Mouse (Mus musculus) lung, postnatal 4 days (tissue): ENCODE data around the gene Atad5.
A peak's percentile ranks its signal among the peaks of the same experiment; 100 is the strongest.
"Not testable (repeated sequence)": the region's sequence is repeated elsewhere in the genome, so short reads cannot be mapped to it uniquely, and the experiment has no call there.

ENCODE experiments used
- DNase-seq, 2 experiments: peaks; one replicate each; pipeline ENCODE4 v3.0.0; 2021

The Atad5 gene

DNA sequence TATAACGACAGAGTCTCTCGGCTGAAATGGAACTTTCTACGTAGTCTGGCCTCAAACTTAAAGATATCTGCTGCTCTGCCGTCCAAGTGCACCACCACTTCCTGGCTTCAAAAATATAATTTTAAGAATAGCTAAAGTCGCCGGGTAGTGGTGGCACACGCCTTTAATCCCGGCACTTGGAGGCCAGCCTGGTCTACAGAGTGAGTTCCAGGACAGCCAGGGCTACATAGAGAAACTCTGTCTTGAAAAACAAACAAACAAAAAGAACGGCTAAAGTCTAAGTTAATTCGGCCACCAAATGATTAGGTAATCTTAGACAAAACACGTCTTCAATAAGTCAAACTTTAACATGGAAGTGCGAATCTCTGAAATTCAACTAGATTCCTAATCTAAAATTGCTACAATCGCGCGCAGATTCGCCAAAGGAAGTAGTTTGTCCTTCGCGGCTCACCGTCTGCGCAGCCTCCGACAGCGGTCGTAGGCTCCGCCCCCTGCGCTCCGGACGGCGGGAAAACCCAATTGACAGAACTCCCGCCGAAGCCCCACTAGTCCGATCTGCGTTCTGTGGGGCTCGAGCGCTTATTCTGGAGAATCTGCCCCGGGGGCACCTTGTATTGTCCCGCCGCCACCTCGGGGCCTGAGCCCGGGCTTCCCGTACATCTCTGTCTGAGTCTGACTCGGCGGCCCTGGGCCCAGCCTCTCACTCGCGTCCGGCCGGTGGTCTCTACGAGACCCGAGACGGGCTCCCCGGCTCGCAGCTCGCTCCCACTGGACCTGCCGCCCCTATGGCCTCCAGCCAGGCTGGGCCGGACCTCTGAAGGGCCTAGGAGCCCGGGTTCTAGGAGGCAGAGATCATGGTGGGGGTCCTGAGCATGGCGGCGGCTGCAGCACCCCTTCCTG, at the start of gene Atad5:
TSS of gene Atad5 (plus strand) at position 484 of the 900 bp plus-strand sequence.
- DNase-seq, result peak; percentile 91 to 94

GRCm38 (mm10) chr11:80042615-80043418, 46.4 kb upstream of the Atad5 start:
- DNase-seq, result peak; percentile 47 to 66

DNA sequence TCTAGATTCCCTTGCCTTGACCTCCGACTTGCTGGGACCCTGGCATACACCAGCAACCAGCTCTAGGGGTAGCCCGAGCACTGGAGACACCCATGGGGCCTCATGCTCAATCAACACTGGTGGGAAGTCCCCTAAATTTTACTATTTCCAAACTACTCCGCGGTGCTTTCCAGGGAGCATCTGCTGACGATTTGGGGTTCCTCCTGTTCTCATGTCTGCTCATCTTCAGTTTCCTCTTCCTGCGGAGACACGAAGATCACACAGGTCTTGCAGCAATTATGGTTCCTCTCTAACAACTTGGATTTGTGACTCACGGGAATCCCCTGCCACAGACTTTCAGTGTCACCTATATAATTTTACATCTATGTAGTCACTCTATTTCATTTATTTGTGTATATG, 45.8 kb upstream of the Atad5 start:
- no peak for DNase-seq

DNA sequence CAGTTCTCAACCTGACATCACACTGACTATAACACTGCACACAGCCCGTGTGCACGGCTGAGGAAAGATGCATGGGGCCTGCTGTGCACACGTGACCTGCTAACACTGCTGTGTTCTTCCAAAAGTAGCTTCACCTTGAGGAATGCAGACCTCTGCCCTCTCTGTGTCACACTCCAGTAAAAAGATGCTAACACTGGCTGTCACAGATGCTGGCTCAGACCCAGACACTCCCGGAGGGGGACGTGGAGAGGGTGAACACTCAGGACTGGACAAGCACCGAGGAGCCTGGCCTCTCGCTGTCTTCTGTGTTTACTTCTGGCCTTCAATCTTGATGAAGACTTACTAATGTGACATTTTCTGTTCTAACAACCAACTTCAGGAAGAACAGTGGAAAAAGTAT, 42.3 kb upstream of the Atad5 start:
- no peak for DNase-seq

DNA sequence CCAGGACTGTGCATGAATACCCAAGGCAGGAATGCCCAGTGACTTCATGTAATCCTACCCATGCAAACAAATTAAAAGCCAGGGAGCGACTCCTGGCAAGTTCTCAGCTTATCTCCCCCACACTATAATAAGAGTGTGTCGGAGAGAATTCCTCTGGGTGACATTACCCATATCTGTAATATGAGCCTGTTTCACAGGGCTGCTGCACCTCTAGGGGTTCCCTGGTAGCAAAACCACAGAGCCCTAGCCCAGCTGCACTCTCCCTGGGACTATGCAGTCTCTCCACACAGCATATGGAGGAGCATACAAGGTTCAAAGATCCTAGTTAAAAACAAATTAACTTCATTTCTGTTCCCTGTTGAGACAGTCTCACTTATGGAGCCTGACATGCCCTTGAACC, 39.1 kb upstream of the Atad5 start:
- DNase-seq, result no peak

- no peak for DNase-seq
These were observed 36.7 kb upstream of the Atad5 start for GRCm38 (mm10) chr11:80052456-80052855.

DNA sequence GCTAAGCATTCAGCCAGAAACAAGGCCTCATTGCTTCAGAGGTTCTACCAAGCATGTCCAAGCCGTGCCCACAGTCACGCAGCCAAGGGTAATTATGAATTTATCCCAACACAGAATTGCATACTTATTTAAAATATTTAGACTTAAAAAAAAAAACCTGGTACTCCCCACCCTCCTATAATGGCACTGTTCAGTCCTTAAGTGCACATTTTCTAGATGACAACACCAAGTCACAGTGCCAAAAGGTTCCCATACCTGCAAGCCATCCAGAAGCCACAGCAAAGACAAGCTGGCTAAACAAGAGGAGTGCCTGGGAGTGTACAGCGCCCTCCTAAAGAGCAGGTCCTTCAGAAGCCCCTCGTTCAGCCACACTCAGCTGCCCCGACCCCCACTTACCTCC, 36.0 kb upstream of the Atad5 start:
- peak in 1 of 2 experiments; percentile 41 for DNase-seq

DNA sequence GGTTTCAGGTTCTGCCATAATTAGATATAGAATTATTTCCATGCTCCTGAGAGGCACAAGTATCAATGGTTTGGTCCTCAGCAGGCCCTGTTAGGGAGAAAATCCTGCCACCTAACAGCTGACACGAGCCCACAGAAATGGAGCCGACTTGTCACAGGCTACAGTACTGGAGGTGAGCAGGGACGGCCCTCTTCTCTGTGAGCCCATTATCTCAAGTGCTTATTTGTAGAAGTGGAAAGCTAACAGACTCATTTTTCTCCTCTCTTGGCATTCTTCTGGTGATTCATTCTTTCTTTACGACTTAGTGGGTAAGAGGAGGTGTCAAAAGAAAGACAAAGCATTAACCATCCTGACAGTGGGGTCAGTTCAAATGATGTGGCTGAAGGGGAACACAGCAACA, 34.5 kb upstream of the Atad5 start:
- peak in 1 of 2 experiments; percentile 22 for DNase-seq

DNA sequence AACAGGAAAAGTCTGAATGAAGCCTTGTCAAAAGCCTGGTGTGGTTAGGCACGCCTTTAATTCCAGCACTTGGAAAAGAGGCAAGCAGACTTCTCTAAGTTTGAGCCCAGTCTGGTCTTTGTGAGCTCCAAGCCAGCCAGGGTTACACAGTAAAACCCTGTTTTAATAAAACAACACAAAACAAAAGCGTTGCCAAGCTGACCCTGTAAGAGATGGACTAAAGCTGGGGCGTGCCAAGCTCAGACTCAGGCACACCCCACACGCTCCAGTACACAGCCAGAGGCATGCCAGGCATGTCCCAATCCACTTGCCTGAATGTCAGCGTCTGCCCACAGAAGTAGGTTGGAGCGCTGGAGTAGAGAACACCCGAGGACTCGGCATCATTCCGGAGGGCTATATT, 33.1 kb upstream of the Atad5 start:
- peak; percentile 44 to 76 for DNase-seq

GRCm38 (mm10) chr11:80062159-80062558, 27.0 kb upstream of the Atad5 start:
- DNase-seq, result no peak

DNA sequence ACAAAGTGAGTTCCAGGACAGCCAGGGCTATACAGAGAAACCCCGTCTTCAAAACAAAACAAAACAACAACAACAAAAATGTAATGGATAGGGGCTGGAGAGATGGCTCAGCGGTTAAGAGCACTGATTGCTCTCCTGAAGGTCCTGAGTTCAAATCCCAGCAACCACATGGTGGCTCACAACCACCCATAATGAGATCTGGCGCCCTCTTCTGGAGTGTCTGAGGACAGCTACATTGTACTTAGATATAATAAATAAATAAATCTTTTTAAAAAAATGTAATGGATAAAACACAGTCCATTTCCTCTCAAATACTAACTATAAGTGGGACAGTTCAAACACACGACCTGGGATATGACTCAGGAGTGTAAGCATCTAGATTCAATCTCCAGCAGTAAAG, 22.8 kb upstream of the Atad5 start:
- not testable (repeated sequence) for DNase-seq

DNA sequence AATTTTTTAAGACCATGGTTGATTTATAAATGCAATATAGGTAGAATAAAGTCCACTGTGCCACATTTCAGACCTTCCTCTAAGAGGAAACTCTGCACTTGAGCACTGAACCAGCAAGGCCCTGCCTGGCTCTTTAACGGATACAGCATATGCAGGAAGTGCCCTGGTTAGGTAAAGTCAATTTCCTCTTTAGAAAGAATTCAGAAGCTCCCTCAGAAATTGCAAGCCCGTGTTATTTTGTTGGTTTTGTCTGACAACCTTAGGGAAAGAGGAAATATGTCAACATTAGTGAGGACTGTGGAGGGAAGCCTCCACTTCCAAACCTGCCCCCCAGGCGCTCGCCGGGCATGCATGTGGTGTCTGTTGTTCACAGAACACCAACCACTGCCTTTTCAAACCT, 21.6 kb upstream of the Atad5 start:
- DNase-seq, result no peak

- DNase-seq, result no peak
These were observed 19.4 kb upstream of the Atad5 start for GRCm38 (mm10) chr11:80069815-80070214.

- DNase-seq, result no peak
These were observed 18.2 kb upstream of the Atad5 start for GRCm38 (mm10) chr11:80071039-80071438.

DNA sequence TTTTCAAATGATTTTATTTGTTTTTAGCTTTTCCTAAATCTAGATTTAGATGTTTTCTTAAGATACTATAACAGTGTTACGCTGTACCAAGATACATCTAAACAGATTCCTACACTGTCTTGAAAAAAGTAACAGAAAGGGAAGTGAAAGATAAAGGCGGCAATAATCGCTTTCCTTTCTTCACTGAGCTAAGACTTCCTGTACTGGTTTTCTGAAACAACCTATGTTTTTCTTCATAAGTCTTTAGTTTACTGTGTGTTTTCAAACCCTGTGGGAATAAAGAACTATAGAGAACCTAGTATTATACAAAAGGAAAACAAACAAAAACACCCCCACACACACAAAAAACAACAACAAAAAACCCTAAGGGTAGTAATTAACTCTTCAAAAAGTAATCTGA, 16.8 kb upstream of the Atad5 start:
- no peak for DNase-seq

DNA sequence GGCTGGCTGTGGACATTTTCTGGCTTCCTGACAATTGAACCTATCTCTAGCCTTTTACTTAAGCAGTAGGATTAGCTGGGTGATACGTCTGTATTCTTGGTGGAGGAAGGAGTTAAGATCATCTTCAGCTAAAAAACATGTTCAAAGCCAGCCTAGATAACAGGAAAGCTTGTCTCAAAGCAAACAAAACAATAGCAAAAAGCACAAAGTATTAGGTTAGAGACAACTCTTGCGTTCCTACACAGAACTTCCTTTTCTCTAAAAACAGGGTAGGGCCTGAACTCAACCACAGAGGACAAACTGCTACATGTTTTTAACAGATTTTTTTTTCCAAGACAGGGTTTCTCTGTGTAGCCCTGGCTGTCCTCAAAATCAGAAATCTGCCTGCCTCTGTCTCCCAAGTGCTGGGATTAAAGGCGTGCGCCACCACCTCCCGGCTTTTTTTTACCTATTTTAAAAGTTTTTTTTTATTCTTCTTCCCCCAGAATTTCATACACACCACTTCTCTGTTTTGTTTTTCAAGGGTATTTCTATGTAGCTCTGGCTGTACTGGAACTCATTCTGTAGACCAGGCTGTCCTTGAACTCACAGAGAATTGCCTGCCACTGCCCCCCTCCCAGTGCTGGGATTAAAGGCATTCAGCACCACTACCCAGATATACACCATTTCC, 13.5 kb upstream of the Atad5 start:
- no peak for DNase-seq

DNA sequence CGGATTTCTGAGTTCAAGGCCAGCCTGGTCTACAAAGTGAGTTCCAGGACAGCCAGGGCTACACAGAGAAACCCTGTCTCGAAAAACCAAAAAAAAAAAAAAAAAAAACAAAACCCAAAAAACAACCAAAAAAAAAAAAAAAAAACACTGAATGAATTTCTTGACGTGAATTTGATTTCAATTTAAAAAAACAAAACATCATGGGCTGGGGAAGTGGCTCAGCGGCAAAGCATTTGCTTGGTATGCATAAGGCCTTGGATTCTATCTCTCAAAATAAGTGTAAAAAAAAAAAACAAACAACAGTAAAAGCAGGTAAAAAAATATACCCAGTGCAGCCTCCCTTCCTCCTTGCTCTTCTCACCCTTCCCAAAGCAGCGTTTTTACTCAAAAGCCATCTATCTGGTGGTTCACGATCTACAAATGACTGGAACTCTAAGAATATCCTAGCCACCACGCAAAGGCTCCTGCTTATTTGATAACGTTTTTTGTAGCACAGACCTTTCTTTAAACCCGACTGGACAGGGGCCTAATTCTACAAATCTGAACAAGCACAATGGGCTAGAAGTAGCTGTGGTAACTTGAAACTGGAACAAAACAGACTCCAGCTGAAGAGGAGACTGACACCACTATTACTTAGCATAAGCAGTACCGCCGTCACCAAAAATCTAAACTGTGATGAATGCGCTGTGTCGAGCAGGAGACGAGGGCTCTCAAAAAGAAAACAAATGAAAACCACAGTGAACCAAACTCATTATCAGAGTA, 11.2 kb upstream of the Atad5 start:
- DNase-seq, result no peak

DNA sequence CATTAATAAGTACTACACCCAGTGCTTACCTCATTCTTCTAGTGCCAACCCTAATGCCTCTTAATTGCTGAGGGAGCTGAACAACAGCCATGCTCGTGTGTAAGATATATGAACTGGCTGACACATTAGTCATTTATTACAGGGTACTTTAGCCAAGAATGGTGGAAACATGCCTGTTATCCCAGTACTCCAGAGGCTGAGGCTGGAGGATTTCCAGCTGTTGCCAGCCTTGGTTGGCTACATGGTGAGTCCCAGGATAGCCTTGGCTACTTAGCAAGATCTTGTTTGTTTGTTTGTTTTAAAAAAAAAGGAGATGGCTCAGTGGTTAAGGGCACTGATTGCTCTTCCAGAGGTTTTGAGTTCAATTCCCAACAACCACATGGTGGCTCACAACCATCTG, 10.4 kb upstream of the Atad5 start:
- no peak for DNase-seq

DNA sequence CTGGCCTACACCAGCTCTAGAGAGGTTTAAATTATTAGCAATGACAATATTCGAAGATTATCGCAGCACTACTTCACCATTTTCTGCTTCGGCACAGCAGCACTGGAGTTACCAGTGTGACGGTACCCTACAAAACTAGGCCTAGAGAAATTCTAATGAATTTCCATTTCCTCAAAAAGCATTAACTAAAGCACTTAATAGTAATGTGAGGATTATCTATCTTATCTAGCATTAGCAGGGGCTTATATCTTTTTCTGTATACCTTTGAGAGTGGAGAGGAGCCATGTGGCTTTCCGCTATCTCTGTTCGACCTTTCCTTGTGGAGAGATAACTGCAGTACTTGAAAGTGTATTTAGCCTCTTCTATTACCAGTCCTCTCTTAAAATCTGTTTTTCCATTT, 9.4 kb upstream of the Atad5 start:
- no peak for DNase-seq

- no peak for DNase-seq
These were observed 8.8 kb upstream of the Atad5 start for GRCm38 (mm10) chr11:80080381-80080825.

- peak; percentile 97 for DNase-seq
These were observed 8.1 kb upstream of the Atad5 start, which contains the start of gene Crlf3 for GRCm38 (mm10) chr11:80080826-80081728. Crlf3 (minus strand) TSS chr11:80080991.
